Mouse (Mus musculus): ENCODE measurements around the gene Ppp1r14a. TPM values are rescaled to one million over a fixed set of nuclear protein-coding genes. Genes with fewer than 3 reads are reported as not detected.
A peak's percentile ranks its signal among the peaks of the same experiment; 100 is the strongest.

The Ppp1r14a gene
- total RNA-seq, 4 experiments from 2014 or later: 4.8 to 8.0 (median 5.5) TPM

DNA sequence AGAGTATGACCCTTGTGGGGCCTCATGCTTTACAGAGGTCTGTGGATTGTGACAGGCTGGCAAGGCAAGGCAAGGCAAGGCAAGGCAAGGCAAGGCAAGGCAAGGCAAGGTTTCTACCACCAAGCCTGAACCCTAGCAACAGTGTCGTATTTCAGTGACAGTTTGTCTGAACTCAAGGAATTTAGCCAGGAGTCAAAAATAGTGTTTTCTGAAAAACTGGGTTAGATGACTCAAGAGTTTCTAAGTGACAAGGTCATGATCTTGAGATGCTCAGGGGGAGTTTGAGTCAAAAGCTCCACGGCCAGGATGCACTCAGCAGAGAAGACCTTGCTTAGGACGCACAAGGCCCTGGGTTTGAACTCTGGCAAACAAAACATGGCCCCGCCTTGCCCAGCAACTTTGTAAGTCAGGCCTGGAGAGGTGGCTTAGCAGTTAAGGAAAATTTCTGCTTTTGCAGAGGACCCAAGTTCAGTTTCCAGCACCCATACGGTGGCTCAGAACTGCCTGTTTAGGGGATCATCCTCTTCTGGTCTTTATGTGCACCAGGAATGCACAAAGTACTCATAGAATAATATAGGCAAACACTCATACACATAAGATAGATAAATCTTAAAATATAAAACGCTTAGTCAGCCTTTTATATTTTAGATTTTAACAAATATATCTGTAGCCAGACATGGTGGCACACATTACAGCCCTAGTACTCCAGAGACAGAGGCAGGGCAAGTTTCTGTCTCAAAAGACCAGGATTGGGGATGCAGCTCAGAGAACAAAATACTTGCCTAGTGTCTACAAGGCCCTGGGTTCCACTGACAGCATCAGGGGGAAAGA lies 46.9 kb downstream of the Ppp1r14a start:
- DNase-seq: peak; percentile 56

DNA sequence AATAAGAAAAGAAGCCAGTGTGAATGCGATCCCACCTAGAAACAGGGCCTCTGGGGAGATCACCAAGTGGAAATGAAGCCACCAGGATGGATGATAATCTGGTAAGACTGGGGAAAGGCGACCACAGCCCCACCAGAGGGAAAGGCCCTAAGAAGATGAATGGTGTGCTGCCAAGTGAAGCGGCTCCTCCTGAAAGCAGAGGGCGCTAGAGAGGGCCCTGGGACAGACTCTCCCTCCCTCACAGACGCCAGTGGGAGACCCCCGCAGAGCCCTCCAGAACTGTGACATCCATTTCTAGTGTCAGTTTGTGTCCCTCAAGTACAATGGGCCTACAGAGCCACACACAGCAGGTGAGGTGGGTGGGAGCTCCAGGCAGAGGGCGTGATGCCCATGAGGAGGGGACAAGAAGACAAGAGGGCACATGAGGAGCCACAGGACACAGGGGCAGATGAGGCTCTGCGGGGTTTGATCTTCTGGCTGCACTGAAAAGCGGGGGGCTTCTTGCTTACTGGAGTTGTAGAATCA lies 47.7 kb downstream of the Ppp1r14a start:
- no peak for DNase-seq

DNA sequence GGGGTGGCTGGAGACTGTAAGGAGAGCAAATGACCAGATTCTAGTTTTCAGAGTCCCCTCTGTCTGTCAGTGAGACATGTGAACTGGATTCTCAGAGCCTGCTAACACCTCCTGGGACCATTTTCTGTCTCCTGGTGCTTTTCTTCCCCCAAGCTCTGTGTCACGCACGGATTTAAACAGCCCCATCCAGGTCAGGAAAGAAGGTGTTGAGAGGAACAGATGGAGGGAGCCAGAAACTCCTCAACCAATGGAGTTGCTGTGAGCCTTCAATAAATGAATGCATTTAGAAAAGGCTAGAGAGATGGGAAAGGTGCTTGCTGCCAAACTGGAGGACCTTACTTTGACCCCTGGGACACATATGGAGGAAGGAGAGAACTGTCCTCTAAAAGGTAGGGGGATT lies 48.7 kb downstream of the Ppp1r14a start:
- no peak for DNase-seq

DNA sequence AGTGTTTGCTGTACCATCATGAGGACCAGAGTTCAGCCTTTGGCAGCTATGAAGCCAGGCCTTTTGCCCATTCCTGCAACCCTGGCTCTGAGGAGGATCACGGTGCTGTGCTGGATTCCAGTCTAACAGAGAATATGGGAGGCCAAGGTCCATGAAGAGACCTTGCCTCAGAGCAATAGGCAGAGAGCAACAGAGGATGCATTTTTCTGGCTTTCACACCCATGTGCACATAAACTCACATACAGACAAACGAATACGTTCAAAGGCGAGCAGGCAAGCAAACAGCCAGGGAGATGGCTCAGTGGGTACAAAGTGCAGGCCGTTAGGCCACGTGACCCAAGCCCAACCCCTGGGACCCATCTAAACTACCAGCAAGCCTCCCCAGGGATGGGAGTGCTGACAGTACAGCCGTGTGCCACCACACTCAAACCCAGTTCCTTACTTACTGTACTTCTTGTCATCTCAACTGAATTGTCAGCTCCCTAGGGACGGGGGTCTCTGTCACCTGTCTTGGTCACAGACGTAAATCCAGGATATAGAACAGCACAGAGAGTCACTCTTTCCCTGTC lies 49.3 kb downstream of the Ppp1r14a start:
- DNase-seq: no peak

DNA sequence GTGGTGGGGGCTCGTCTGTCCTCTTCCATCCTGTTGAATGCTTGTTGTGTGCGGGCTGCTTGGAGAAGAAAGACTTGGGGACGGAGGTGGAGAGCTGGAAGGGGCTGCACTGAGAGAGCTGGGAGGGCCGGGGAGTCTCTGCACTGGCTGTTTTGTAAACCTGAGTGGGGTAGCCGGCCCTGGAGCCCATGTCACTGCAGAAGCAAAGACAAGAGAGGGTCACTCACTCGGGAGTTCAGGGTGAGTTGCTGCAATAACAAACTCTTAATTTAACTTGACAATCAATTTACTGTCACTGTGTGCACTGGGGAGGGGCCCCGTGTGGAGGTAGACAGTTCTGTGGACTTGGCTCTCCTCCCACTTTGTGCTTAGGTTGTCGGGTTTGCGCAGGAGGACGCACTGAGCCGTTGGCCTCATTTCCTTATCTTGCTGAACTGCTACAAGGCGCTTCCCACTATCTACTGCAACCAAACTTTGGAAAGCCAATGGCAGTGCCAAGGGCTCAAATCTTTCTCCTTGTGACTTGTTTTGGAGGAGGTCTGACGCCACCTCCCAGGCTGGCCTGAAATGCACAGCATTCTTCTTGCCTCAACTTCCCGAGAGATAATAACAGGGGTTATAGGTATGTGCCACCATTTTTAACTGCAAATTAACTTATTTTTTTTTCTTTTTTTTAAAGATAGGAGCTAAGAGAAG lies 50.0 kb downstream of the Ppp1r14a start:
- peak; percentile 70 for DNase-seq

DNA sequence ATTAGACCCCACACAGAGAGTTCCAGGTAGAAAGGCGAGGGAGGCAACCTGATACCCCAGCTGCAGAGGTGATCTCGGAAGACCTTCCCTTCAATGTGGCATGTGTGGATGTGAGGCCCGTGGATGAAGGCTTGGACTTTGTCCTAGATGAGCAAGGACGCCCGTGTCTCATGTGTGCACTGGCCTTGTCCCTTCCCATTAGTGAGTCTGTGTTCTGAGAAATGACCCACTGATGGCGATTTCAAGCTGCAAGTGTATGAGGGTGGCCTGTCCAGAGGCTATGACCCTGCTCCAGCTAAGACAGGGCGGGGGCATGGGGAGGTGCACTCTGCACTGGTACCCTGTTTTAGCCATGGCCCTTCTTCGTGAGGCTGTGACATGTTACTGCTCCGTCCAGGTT lies 51.1 kb downstream of the Ppp1r14a start:
- peak; percentile 51 for DNase-seq

DNA sequence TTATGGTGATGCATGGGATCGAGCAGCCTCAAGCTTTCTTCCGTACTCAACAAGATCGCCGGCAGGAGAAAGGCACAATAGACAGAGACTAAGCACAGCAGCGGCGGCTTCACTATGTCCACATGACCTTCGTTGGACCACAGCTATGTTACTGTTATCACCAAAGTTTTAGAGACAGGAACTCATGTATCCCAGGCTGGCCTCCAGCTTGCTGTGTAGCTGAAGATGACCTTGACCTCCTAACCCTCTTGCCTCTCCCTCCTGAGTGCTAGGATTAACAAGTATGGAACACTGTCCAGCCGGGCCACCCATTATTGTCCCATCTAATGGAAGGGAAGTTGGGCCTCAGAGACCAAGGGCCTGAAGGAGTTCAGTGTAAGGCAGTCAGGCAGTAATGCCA lies 51.7 kb downstream of the Ppp1r14a start:
- no peak for DNase-seq

DNA sequence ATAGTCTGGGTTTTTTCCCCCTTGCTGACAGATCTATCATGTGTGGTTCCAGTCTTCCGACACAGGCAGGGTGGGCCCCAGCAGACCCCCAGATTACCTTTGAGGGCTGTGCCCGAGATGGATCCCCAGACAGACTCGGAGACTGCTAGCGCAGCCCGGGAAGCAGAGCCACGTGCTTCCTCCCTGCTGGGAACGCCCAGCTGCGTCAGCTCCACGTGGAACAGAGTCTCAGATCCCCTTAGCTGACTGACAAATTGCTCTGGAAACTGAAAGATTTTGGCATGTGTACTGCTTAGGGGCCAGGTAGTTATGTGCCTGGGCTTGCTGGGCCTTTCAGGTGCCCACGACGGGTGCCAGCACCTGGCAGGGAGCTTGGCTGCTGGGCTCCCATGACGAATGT lies 52.6 kb downstream of the Ppp1r14a start:
- no peak for DNase-seq

DNA sequence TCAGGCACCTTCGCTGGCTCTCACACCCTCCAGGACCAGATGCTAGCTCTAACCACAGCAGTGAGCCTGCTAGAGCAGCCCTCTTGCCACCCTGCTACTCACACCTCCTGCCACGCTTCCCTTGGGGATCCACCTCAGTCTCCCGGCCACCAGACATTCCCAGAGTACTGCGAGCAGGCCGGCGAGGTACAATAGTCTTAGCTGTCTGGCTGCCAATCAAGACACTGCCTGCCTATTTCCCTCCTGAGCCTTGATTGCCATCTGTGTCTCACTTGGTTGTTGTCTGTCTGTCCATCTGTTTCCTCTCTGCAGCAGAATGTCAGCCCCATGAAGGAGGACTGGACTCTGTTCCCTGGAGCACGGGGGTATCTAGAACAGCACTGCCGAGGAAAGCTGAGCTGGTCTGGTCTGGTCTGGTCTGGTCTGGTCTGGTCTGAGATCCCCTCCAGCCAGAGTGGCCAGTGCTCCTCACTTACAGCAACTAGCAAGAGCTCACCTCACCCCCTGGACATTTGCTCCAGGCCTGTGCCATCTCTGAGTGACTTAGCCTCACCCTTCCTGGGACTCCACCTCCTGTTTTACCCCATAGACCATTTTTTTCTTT lies 53.5 kb downstream of the Ppp1r14a start:
- no peak for DNase-seq

Other genes starting within 250 kb of the Ppp1r14a start
- under 1 TPM; 0.17 to 0.25 (median 0.22) TPM for gene Ryr1, start 164.1 kb upstream of the Ppp1r14a start, total RNA-seq (2022)
- 1 to 10 TPM; 1.3 to 1.6 (median 1.4) TPM for gene Rasgrp4, start 154.5 kb upstream of the Ppp1r14a start, total RNA-seq (2022)
- 10 to 100 TPM; 10.1 to 19.9 (median 14.7) TPM for gene Fam98c, start 133.1 kb upstream of the Ppp1r14a start, total RNA-seq (2022)
- 1 to 10 TPM; 1.2 to 2.1 (median 1.7) TPM for gene Ggn, start 119.1 kb upstream of the Ppp1r14a start, total RNA-seq (2022)
- 10 to 100 TPM in 2 of 4 experiments, 1 to 10 TPM in 2; 6.6 to 19.2 (median 12.7) TPM for gene Spred3, start 118.9 kb upstream of the Ppp1r14a start, total RNA-seq (2022)
- gene Psmd8, start 108.6 kb upstream of the Ppp1r14a start, total RNA-seq (2022): 100 to 1,000 TPM; 167 to 191 (median 174) TPM
- gene Catsperg1, start 75.3 kb upstream of the Ppp1r14a start, total RNA-seq (2022): 1 to 10 TPM in 1 of 4 experiments, under 1 TPM in 3; 0.73 to 1.6 (median 0.82) TPM
- gene Kcnk6, start 56.8 kb upstream of the Ppp1r14a start, total RNA-seq (2022): 1 to 10 TPM; 1.2 to 2.6 (median 1.8) TPM
- gene Yif1b, start 51.0 kb upstream of the Ppp1r14a start, total RNA-seq (2022): 10 to 100 TPM; 42.7 to 50.6 (median 44.6) TPM
- 1 to 10 TPM; 3.0 to 6.9 (median 3.7) TPM for gene 2200002D01Rik, start 40.8 kb upstream of the Ppp1r14a start, total RNA-seq (2022)
- gene Spint2, start 7.4 kb upstream of the Ppp1r14a start, total RNA-seq (2022): 100 to 1,000 TPM in 2 of 4 experiments, 10 to 100 TPM in 2; 75.9 to 116 (median 96.8) TPM
- gene Dpf1, start 14.6 kb downstream of the Ppp1r14a start, total RNA-seq (2022): 1 to 10 TPM; 2.6 to 6.1 (median 4.0) TPM
- 10 to 100 TPM; 33.2 to 42.3 (median 40.6) TPM for gene Sipa1l3, start 229.3 kb downstream of the Ppp1r14a start, total RNA-seq (2022)